Mouse (Mus musculus) midbrain, embryonic 13.5 days (tissue): ENCODE measurements at regions not wholly inside any gene's neighbourhood (a gene's known extent, or its start where the extent isn't known, plus 50 kb on each side); places are given as distances from the start of the nearest gene placed in this dataset.

Experiments
- ATAC-seq: fragments of 200-750 bp; cut with Nextera tagmentation; 2 replicates; pipeline ENCODE4 v1.8.0; 2017; ENCODE audit warnings: mild to moderate bottlenecking, moderate TSS enrichment, moderate library complexity
- H3K27ac ChIP-seq: fragments of 300-500 bp; sonication (generic); 2 replicates; pipeline ENCODE4 v1.5.1; 2015; ENCODE audit warnings: inconsistent platforms, mild to moderate bottlenecking, moderate library complexity
- H3K27me3 ChIP-seq: fragments of 300-500 bp; sonication (generic); 2 replicates; pipeline ENCODE4 v1.6.1; 2015; ENCODE audit warnings: mild to moderate bottlenecking, inconsistent platforms
- H3K36me3 ChIP-seq: fragments of 300-500 bp; sonication (generic); 2 replicates; pipeline ENCODE4 v1.6.1; 2015; ENCODE audit warnings: mild to moderate bottlenecking, inconsistent platforms
- H3K4me1 ChIP-seq: fragments of 300-500 bp; sonication (generic); replicated peaks from 2 replicates; pipeline ENCODE4 v1.6.1; 2015; ENCODE audit warnings: inconsistent platforms
- H3K4me2 ChIP-seq: fragments of 300-500 bp; sonication (generic); replicated peaks from 2 replicates; pipeline ENCODE4 v1.6.1; 2015; ENCODE audit warnings: moderate library complexity, mild to moderate bottlenecking, inconsistent platforms
- H3K4me3 ChIP-seq: fragments of 300-500 bp; sonication (generic); replicated peaks from 2 replicates; pipeline ENCODE4 v1.5.1; 2015; ENCODE audit warnings: mild to moderate bottlenecking, inconsistent platforms
- H3K9ac ChIP-seq: fragments of 300-500 bp; sonication (generic); replicated peaks from 2 replicates; pipeline ENCODE4 v1.6.1; 2015; ENCODE audit warnings: mild to moderate bottlenecking, inconsistent platforms
- H3K9me3 ChIP-seq: fragments of 300-500 bp; sonication (generic); 2 replicates; pipeline ENCODE4 v1.6.1; 2016; ENCODE audit warnings: mild to moderate bottlenecking, inconsistent platforms
- WGBS: fragments of 180-500 bp; shearing (Covaris S2); methylation state at CpG from one replicate; pipeline ENCODE4 v1.1.7; 2015; 5-methylcytosine and 5-hydroxymethylcytosine counted together

DNA sequence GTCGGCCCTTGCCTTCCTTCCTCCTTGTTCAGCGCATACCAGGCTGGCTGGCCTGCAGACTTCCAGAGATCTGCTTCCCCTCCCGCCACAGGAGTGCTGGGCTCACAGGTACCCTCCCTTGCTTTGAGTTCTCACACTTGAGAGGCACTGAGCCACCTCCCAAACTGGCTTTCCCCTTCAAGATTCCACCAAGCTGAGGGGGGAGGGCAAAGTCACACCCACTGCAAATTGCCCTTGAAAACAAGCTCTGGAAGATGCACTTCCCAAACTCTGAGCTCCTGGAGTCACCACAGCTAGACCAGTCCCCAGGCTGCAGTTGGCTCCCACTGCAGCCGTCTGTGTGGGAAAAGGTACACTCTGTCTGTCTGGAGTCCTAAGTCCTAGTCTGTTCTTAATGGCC is 142.1 kb upstream of the Slc22a12 start:
- no peak for ATAC-seq
- no peak overlapping the region for H3K27ac ChIP-seq
- WGBS = 35% methylated on average over 4 of the region's 4 CpGs
- no peaks in the 10 kb centered on the region; the same call in 1 of the 2 replicates for H3K27me3 ChIP-seq
- no peak overlapping the region for H3K4me2 ChIP-seq
- peaks cover 5% of the 10 kb centered on the region for H3K4me1 ChIP-seq
- no peak overlapping the region for H3K9ac ChIP-seq
- H3K9me3 ChIP-seq = no peaks in the 10 kb centered on the region
- H3K4me3 ChIP-seq = no peak overlapping the region
- no peaks in the 10 kb centered on the region for H3K36me3 ChIP-seq

DNA sequence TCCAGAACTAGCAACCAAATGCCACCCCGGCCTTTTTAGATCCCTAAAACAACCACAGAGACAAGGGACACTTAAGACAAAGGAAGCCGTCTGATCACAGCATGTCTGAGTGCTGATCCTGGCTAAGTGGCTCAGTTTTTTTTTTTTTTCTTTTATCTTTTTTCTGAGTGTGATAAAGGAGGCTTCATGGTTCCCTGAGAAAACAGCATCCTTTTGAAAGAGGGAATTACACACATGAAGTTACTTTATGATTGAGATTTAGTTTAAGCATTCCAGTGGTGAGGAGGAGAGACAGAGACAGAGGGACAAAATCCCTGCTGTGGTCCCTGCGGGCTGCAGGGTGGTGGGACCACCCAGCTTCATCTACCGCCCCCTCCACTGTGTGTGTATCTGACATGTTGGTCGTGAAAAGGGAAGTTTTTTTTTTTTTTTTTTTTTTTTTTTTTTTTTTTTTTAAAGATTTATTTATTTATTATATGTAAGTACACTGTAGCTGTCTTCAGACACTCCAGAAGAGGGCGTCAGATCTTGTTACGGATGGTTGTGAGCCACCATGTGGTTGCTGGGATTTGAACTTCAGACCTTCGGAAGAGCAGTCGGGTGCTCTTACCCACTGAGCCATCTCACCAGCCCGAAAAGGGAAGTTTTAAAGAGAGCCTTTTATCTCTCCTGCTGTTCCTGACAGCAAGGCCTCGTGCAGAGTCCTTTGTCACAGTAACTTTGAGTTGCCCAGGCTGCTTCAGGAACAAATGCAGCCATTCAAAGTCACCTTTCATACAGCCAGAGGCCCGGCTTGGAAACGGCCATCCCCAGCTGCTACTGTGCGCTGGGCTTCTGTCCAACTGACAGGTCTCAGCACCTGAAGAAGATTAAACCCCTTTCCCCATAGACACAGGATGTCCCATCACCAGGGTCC is 136.8 kb upstream of the Slc22a12 start:
- no peak for ATAC-seq
- no peak overlapping the region for H3K27ac ChIP-seq
- WGBS = 10% methylated on average over 12 of the region's 14 CpGs
- no peak overlapping the region for H3K4me2 ChIP-seq
- peaks cover 8% of the 10 kb centered on the region for H3K4me1 ChIP-seq
- peaks cover 11% of the 10 kb centered on the region; the same call in 1 of the 2 replicates for H3K27me3 ChIP-seq
- H3K9ac ChIP-seq = no peak overlapping the region
- H3K36me3 ChIP-seq = no peaks in the 10 kb centered on the region
- H3K9me3 ChIP-seq = no peaks in the 10 kb centered on the region
- no peak overlapping the region for H3K4me3 ChIP-seq

DNA sequence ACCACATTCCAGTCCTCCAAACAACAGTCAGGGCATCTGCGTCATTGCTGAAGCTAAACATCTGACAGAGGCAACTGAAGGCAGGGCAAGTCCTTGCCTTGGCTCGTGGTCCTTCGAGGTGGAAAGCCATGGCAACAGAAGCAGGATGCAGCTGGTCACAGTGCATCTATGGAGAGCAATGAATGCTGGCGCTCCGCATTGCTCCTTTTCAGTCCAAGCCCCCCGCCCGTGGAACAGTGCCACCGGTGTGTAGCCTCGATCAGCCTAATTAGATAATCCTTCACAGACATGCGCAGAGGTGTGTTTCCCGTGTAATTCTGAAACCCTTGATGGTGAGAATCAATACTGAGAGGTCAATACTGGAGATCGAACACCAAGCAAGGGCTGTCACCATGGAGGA is 134.7 kb upstream of the Slc22a12 start:
- H3K4me2 ChIP-seq = no peak overlapping the region
- 60% methylated on average over 12 of the region's 12 CpGs for WGBS
- no peaks in the 10 kb centered on the region for H3K9me3 ChIP-seq
- H3K4me3 ChIP-seq = no peak overlapping the region
- no peak for ATAC-seq
- no peak overlapping the region for H3K27ac ChIP-seq
- peaks cover 11% of the 10 kb centered on the region; the same call in 1 of the 2 replicates for H3K27me3 ChIP-seq
- H3K9ac ChIP-seq = no peak overlapping the region
- peaks cover 8% of the 10 kb centered on the region for H3K4me1 ChIP-seq
- no peaks in the 10 kb centered on the region for H3K36me3 ChIP-seq

DNA sequence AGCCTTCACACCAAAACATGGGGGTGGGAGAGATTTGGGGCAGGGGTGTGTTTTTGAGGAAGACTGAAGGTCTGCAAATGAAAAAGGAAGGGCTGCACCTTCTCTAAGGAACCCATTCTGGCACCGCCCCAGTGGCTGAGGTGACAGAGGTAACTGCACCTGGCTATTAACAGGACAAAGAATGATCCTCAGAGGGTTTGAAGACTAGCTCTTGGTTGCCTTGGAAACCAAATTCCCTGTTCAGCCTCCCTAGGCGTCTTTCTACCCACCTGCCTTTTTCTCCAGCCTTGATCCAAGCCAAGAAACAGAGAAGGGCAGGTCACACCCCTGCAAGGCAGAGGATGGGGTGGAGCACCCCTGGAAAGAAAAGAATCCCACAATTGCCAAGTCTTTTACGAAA is 132.8 kb upstream of the Slc22a12 start:
- ATAC-seq = no peak
- H3K4me3 ChIP-seq = no peak overlapping the region
- 39% methylated on average over 3 of the region's 3 CpGs for WGBS
- no peaks in the 10 kb centered on the region for H3K9me3 ChIP-seq
- H3K9ac ChIP-seq = no peak overlapping the region
- H3K27ac ChIP-seq = no peak overlapping the region
- H3K36me3 ChIP-seq = no peaks in the 10 kb centered on the region
- H3K27me3 ChIP-seq = peaks cover 11% of the 10 kb centered on the region; the same call in 1 of the 2 replicates
- no peak overlapping the region for H3K4me2 ChIP-seq
- H3K4me1 ChIP-seq = peaks cover 8% of the 10 kb centered on the region

DNA sequence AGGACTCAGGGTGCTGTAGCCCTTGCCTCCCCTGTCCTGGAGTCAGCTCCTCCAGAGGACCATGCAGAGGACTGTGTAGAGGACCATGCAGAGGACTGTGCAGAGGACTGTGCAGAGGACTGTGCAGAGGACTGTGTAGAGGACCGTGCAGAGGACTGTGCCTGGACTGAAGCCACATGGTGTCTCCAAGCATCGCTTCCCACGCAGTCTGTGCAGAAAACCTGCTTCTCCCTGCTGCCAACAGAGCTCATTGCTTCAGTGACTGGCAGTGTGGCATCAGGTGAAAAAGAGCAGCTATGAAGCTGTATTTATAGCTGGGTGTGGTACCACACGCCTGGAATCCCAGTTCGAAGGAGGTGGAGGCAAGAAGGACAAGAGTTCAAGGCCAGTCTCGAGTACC is 128.9 kb upstream of the Slc22a12 start:
- WGBS = 85% methylated on average over 6 of the region's 6 CpGs
- H3K36me3 ChIP-seq = no peaks in the 10 kb centered on the region
- no peak overlapping the region for H3K4me3 ChIP-seq
- no peak overlapping the region for H3K4me2 ChIP-seq
- no peaks in the 10 kb centered on the region for H3K4me1 ChIP-seq
- H3K9me3 ChIP-seq = no peaks in the 10 kb centered on the region
- ATAC-seq = no peak
- H3K9ac ChIP-seq = no peak overlapping the region
- H3K27me3 ChIP-seq = 0 out of 2 replicates have a peak, but pooled peaks cover 4% of the 10 kb centered on the region
- H3K27ac ChIP-seq = no peak overlapping the region

DNA sequence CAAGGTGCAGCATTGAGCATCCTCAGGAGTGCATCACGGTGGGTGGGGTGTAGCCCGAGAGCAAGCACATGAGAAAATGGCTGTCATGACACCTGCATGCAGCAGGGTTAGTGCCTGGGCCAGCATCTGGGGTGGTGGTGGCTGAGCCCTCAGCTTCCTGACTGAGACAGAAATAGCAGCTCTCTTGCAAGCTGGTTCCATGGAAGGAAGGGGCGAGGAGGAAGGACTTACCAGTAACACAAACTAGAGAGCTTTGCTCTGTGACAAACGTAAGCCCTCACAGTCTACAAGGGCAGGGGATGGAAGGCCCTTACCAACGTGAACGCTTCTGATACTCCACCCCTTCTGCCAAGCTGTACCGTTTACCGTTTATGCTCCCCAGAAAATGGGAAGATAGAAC is 127.0 kb upstream of the Slc22a12 start:
- no peaks in the 10 kb centered on the region for H3K9me3 ChIP-seq
- 79% methylated on average over 8 of the region's 8 CpGs for WGBS
- H3K4me1 ChIP-seq = no peaks in the 10 kb centered on the region
- no peak overlapping the region for H3K27ac ChIP-seq
- H3K27me3 ChIP-seq = 0 out of 2 replicates have a peak, but pooled peaks cover 6% of the 10 kb centered on the region
- H3K9ac ChIP-seq = no peak overlapping the region
- H3K4me2 ChIP-seq = no peak overlapping the region
- no peak for ATAC-seq
- no peaks in the 10 kb centered on the region for H3K36me3 ChIP-seq
- H3K4me3 ChIP-seq = no peak overlapping the region

DNA sequence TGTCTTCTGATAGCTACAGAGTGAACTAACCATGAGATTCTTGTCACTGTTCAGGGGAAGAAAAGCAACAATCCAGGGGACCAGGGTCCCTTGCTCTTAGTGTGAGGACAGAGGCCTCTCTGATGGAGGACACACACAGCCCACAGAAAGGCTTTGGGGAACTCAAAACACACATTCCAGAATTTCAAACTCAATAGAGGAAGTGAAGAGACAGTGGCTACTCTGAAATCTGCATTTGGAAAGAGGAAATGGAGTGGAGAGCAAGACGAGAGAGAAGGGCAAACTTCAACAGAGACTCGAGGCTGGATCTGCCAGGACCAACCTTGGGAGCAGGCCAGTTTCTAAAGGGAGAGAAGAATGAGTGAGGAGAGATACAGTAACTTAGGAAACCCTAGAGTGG is 125.7 kb upstream of the Slc22a12 start:
- Histone ChIP-seq H3K36me3 (no peaks in the 10 kb centered on the region), H3K27me3 (0 out of 2 replicates have a peak, but pooled peaks cover 6% of the 10 kb centered on the region), H3K9me3 (no peaks in the 10 kb centered on the region), H3K4me2 (no peak overlapping the region), H3K4me1 (no peaks in the 10 kb centered on the region), H3K27ac (no peak overlapping the region), H3K9ac (no peak overlapping the region), H3K4me3 (no peak overlapping the region)
- no peak for ATAC-seq
- 61% methylated on average over 2 of the region's 2 CpGs for WGBS

DNA sequence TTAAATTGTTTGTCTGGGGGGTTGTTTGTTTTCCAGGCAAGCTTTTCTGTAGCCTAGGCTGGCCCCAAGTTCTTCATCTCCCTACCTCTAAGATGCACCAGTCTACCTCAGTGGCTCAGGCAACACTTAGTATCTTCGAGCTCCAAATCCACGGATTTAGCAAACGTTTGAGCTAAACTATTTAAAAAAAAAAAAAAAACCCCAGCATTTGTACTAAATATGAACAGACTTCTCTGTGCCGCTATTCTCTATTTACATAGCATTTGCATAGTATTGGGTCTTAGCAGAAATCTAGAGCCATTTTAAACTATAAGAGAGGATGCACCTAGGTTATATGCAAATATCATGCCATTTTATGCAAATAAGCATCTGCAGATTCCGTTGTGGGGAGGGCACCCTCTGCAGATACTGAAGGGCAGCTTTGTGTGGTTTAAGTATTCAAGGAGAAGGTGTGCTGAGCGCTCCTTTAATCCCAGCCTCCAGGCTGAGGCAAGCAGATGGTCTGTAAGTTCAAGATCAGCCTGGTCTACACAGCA is 123.4 kb upstream of the Slc22a12 start:
- ATAC-seq = no peak
- Histone ChIP-seq H3K27me3 (0 out of 2 replicates have a peak, but pooled peaks cover 6% of the 10 kb centered on the region), H3K27ac (no peak overlapping the region), H3K4me3 (no peak overlapping the region), H3K36me3 (no peaks in the 10 kb centered on the region), H3K4me2 (no peak overlapping the region), H3K4me1 (peaks cover 12% of the 10 kb centered on the region; the same call in 1 of the 2 replicates), H3K9ac (no peak overlapping the region), H3K9me3 (no peaks in the 10 kb centered on the region)
- 72% methylated on average over 6 of the region's 6 CpGs for WGBS

DNA sequence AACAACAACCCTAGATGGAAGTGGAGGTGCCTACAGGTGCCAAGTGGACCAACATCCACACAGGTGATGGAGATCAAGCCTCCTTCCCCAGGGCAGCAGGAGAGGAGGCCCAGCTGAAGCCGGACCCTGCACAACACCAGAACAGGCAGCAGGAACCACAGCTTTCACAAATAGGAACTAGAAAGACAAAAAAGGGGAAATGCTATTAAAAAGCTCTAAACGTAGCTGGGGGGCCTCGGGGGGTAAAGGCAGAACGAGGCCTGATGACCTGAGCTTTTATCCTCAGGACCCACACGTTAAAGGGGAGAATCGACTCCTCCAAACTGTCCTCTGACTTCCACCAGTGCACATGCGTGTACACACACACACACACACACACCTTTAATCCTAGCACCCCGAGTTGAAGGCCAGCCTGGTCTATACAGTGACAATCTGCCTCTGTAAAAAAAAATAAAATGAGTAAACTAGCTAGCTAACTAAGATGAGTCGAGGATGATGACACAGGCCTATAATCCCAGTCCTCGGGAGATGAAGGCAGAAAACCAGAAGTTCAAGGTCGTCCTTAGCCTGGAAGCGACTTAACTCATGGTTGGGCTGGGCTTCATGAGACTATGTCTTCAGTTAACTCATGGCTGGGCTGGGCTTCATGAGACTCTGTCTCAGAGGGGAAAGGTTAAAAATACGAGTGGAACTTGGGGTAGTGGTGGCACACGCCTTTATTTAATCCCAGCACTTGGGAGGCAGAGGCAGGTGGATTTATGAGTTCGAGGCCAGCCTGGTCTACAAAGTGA is 122.6 kb upstream of the Slc22a12 start:
- Histone ChIP-seq H3K4me1 (peaks cover 15% of the 10 kb centered on the region), H3K9me3 (no peaks in the 10 kb centered on the region), H3K9ac (no peak overlapping the region), H3K27ac (no peak overlapping the region), H3K27me3 (peaks cover 8% of the 10 kb centered on the region; the same call in 1 of the 2 replicates), H3K4me3 (no peak overlapping the region), H3K4me2 (no peak overlapping the region), H3K36me3 (no peaks in the 10 kb centered on the region)
- WGBS = 78% methylated on average over 15 of the region's 15 CpGs
- ATAC-seq = no peak

DNA sequence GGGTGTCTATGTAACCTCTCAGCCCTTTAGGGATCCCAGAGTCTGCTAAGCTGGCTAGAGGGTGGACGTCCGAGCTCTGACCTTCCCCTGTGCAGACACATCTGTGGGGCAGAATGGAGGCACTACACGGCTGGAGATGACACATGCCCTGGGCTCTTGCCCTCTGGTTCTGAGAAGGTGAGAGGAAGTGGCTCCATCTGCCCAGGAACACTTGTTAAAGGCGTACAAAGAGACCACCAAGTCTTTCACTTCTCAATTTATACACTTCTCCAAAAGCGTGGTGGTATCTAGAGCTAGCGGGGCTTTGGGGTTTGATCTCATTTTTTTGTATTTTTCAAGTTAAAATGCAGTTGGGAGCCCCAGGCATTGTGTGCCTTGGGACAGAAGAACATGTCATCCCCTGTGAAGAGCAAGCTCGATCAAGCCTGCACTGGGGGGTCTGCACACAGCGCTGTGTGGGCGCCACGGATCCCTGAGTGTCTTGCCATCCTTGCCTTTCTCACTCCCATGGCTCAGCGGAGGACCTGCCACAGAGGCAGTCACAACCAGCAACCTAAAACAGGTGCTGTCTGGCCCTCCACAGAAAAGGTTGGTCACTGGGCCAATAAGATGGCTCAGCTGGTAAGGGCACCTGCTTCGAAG is 121.6 kb upstream of the Slc22a12 start:
- H3K4me3 ChIP-seq = no peak overlapping the region
- no peak overlapping the region for H3K9ac ChIP-seq
- 84% methylated on average over 12 of the region's 12 CpGs for WGBS
- no peak overlapping the region for H3K4me2 ChIP-seq
- H3K27ac ChIP-seq = no peak overlapping the region
- H3K9me3 ChIP-seq = no peaks in the 10 kb centered on the region
- H3K36me3 ChIP-seq = no peaks in the 10 kb centered on the region
- peaks cover 14% of the 10 kb centered on the region; the same call in 1 of the 2 replicates for H3K27me3 ChIP-seq
- H3K4me1 ChIP-seq = peaks cover 15% of the 10 kb centered on the region
- ATAC-seq = no peak

DNA sequence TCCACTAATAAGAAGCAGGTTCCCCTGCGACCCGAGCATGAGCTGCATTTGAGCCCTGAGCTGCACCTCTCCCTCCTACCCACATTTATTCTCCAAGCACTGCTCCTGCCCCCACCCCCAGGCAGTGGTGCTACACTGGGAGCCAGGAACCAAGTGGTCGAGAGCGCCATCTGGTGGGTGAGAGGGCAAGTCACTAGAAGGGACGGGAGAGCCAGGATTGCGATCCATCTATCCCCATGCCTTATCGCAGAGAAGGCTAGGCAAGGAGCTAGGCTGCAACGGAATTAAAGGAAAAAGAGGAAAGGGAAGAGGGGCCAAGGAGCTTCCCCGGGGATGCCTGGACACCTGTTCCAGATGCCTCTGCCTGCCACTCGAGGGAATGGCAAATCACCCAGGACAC is 120.6 kb upstream of the Slc22a12 start:
- under 1% methylated on average over 10 of the region's 10 CpGs for WGBS
- 0 out of 2 replicates have a peak overlapping the region, but pooled peaks have one; percentile 13 for H3K4me2 ChIP-seq
- no peaks in the 10 kb centered on the region for H3K36me3 ChIP-seq
- H3K4me3 ChIP-seq = no peak overlapping the region
- peaks cover 15% of the 10 kb centered on the region for H3K4me1 ChIP-seq
- ATAC-seq = peak; percentile 90
- no peak overlapping the region for H3K27ac ChIP-seq
- H3K9ac ChIP-seq = no peak overlapping the region
- H3K27me3 ChIP-seq = peaks cover 14% of the 10 kb centered on the region; the same call in 1 of the 2 replicates
- no peaks in the 10 kb centered on the region for H3K9me3 ChIP-seq
